Mouse (Mus musculus): ENCODE results near the gene Gpr35. TPM values are rescaled to one million over a fixed set of nuclear protein-coding genes. Genes with fewer than 3 reads are reported as not detected.

Gene Gpr35
- polyA plus RNA-seq (2012), result 0.02 TPM in 1 of 2 replicates, not detected in the other

DNA sequence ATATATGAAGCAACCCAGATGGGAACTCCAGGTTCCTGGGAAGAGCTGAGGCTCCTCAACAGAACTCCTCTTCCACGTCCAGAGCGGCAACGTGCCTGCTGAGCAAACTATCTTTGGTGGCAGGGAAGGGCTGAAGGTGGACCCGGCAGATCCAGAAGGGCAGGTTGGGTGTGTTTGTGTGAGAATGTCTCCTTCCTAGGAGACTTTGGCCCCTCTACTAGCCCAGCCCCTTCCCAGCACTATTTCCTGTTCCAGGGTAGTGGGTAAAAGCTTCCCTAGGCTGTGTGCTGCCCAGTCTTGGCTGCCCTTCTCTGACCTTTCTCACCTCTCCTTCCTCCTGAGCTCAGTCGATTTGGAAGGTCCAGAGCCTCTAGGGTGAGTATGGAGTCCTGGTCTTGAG is at the start of gene Gpr35:
Gene Gpr35, plus strand, starts transcription at position 259 of the 400 bp plus-strand sequence.
- TF ChIP-seq GATA1 (IDR thresholded peaks at IDR 0.05; ENCODE audit: low read length), result no peak

- TF ChIP-seq GATA1 (IDR thresholded peaks at IDR 0.05; ENCODE audit: low read length), result no peak
Observed at GRCm38 (mm10) chr1:92902786-92903185, 47.9 kb upstream of the Gpr35 start, which contains the start of gene Ankmy1. Gene Ankmy1, minus strand, starts transcription at chr1:92902906.

DNA sequence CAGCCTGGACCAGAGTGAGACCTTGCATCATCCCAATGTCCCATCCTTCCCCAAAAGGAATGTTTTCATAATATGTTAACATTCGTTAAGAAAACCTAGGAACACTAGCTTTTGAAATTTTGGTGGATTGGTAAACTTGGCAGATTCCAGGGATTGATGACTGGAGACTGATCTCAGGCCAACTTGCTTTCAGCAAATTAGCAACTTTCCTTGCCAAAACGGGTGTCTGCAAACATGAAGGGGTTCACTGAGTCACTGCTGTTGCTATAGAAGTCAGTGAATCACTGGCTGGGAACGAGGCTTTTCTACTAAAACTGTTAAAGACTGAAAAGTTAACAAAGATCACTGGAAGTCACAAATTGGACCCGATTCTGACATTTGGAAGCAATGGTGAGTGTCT is 47.0 kb upstream of the Gpr35 start:
- TF ChIP-seq GATA1 (IDR thresholded peaks at IDR 0.05; ENCODE audit: low read length), result no peak

DNA sequence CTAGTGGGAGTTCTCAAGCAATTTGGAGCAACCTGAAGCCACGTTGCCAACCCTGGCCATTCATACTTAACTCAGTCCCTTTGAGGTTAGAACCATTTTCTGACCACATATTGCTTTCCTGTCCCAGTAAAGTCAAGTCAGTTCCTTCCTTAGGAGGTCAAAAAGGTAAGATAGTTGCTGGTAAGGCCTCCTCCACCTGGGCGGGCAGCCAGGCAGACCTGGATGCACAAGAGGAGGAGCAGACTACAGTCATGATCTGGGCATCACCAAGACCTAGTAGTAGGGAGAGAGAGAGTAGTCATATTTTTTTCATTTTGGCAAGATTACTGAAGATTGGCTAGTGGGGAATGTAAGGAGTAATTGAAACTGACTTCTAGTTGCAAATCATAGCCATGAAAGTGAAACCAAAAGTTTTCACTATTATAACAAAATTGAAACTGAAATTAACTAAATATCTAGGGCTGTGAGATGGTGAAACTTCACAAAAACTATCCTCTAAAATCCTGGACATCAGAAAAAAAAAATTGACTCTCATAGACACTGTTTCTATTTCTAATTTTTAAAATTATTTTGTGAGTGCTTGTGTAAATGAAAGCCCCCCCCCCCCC is 44.9 kb upstream of the Gpr35 start:
- no peak for TF ChIP-seq GATA1 (IDR thresholded peaks at IDR 0.05; ENCODE audit: low read length)

DNA sequence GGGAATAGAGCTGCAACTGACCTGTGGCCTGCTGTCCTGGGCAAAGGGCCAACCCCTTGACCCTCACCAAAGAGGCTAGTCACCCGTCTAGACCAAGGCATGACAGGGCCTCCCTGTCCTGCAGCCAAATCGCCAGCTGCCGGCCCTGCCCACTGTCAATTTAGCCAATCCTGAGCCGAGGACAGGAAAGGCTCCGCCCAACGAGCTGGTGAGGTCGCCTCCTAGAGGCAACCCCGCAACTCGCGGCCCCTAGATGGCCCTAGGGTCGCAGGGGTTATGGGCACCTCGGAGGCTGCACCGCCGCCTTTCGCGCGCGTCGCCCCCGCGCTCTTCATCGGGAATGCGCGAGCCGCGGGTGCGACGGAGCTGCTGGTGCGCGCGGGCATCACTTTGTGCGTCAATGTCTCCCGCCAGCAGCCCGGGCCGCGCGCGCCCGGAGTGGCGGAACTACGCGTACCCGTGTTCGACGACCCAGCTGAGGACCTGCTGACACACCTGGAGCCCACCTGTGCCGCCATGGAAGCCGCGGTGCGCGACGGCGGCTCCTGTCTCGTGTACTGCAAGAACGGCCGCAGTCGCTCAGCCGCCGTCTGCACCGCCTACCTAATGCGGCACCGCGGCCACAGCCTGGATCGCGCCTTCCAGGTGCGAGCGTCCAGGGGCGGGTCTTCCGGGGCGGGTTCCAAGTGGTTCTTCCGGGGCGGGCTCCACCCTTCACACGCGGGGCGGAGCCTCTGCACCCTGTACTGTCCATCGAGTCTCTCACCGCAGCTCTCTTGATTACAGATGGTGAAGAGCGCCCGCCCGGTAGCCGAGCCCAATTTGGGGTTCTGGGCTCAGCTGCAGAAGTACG is 43.7 kb upstream of the Gpr35 start, which contains the start of gene Dusp28:
Gene Dusp28, plus strand, starts transcription at position 203 of the 853 bp plus-strand sequence.
- TF ChIP-seq GATA1 (IDR thresholded peaks at IDR 0.05; ENCODE audit: low read length), result no peak

DNA sequence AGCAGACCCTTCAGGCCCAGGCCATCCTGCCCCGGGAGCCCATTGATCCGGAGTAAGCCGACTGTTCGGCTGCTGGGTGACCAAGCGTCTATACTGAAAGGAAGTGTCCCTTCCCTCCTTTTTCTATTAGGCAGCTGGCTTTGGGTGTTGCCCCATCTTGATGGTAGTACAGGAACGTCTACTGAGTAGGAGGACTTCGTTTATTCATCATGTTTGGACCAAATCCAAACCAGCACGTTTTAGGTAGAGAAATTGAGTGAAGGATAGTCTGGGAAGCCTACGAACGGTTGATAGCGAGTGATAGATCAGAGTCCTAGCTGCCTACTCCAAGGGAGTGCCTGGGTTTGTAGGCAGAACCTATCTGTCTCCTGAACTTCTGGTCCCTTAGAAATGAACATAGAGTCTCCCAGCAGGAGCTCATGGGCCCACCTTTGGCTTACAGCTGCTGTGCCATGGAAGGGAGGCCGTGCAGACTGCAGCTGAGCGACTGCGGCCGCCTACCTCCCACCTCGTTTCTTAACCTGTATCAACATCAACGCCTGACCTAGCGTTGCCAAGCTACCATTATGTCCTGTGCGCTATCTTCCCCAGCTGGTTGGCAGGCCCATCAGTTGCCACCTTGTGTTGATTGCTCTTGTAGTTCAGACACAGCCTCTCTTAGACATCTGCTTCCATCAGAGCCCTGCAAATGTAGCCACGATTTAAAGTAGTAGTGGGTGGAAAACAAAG is 42.9 kb upstream of the Gpr35 start:
- TF ChIP-seq GATA1 (IDR thresholded peaks at IDR 0.05; ENCODE audit: low read length), result no peak

GRCm38 (mm10) chr1:92908664-92909063 is 42.0 kb upstream of the Gpr35 start:
- TF ChIP-seq GATA1 (IDR thresholded peaks at IDR 0.05; ENCODE audit: low read length), result no peak

DNA sequence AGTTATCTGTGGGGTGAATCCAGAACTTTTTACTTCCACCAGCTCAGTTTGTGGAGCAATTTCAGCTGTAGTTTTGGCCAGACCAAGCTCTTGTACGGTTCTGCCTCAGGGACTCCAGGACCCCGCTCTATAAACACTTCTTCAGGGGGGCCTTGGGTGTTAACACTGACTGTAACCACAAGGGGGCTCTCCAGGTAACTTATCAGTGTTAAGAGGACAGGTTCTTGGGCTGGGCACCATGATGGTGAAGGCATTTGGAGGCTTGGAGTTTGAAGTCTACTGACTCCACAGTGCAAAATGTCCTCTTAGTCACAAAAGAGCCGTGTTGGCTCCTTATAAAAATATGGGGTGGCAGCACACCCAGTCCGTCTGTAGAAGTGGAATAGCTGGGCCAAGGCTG is 41.6 kb upstream of the Gpr35 start:
- no peak for TF ChIP-seq GATA1 (IDR thresholded peaks at IDR 0.05; ENCODE audit: low read length)

DNA sequence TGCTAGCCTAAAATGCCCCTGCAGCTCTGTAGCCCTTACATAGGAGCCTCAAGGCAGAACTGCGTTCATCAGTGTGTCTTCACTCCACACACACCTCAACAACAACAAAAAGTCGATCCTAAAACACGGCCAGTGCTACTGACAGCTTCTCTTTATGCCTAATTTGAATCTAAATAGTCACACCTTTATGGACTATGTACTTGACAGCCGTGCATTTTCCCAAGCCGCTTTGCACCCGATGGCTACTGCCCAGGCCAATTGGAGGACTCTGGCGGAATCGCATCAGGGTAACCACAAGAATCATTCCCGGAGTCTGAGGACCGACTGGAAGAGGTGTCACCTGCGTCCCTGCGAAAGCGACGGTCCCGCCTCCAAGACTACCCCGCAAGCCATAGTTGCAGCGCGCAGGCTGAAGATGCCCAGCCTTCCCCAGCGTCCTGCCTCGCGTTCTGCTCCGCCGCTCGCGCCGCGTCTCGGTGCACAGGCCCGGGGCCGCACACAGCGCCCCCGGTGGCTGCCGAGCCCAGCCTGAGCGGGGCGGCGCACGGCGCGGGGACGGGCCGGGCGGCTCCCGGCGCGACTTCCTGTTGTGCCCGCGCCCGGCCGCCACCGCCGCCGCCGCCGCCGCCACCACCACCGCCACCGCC is 40.3 kb upstream of the Gpr35 start, which contains the start of gene Rnpepl1:
Gene Rnpepl1, plus strand, starts transcription at position 545 of the 647 bp plus-strand sequence.
- no peak for TF ChIP-seq GATA1 (IDR thresholded peaks at IDR 0.05; ENCODE audit: low read length)

DNA sequence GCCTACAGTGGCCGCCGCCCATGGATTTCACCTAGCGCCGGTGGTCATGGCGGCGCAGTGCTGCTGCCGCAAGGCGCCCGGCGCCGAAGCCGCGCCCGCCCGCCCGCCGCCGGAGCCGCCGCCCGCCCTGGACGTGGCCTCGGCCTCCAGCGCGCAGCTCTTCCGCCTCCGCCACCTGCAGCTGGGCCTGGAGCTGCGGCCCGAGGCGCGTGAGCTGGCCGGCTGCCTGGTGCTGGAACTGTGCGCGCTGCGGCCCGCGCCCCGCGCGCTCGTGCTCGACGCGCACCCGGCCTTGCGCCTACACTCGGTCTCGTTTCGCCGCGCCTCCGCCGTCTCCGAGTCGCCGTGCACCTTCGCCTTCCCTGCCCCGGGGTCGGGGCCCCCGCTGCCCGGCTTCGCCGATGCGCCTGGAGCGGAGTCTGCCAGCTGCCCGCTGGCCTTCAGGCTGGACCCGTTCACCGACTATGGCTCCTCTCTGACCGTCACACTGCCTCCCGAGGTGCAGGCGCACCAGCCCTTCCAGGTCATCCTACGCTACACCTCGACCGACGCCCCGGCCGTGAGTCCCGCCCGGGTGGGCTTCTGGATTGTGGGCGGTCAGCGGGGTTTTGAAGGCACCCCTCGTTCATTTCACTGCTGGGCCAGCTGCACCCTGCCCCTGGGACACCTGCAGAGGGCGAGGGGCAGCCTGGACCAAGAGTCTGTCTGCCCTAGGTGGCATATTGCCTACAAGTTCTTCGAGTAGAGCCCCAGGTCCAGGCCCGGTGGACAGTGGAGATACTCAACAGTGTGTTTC is 39.5 kb upstream of the Gpr35 start:
- no peak for TF ChIP-seq GATA1 (IDR thresholded peaks at IDR 0.05; ENCODE audit: low read length)

GRCm38 (mm10) chr1:92911721-92912138 is 38.9 kb upstream of the Gpr35 start:
- no peak for TF ChIP-seq GATA1 (IDR thresholded peaks at IDR 0.05; ENCODE audit: low read length)

GRCm38 (mm10) chr1:92912286-92912685 is 38.4 kb upstream of the Gpr35 start:
- TF ChIP-seq GATA1 (IDR thresholded peaks at IDR 0.05; ENCODE audit: low read length), result no peak

- TF ChIP-seq GATA1 (IDR thresholded peaks at IDR 0.05; ENCODE audit: low read length), result no peak
Observed at GRCm38 (mm10) chr1:92914239-92914638, 36.4 kb upstream of the Gpr35 start.

DNA sequence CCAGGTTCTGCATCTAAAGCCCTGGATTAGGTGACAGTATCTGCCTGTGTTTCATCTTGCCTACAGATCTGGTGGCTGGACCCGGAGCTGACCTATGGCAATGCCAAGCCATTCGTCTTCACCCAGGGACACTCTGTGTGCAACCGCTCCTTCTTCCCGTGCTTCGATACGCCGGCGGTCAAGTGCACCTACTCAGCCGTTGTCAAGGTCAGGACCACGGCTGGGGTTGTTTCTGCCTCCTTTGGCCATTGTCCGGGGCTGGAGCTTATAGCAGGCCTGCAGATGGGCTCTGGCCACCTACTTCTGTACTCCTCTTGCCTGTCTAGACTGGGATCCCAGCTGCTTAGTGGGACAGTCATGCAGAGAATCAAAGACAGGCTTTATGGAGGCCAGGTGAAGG is 35.7 kb upstream of the Gpr35 start:
- no peak for TF ChIP-seq GATA1 (IDR thresholded peaks at IDR 0.05; ENCODE audit: low read length)

GRCm38 (mm10) chr1:92916725-92917124 is 33.9 kb upstream of the Gpr35 start:
- TF ChIP-seq GATA1 (IDR thresholded peaks at IDR 0.05; ENCODE audit: low read length), result no peak
